Mouse (Mus musculus): ENCODE results near the gene Tfdp2.

Gene Tfdp2

DNA sequence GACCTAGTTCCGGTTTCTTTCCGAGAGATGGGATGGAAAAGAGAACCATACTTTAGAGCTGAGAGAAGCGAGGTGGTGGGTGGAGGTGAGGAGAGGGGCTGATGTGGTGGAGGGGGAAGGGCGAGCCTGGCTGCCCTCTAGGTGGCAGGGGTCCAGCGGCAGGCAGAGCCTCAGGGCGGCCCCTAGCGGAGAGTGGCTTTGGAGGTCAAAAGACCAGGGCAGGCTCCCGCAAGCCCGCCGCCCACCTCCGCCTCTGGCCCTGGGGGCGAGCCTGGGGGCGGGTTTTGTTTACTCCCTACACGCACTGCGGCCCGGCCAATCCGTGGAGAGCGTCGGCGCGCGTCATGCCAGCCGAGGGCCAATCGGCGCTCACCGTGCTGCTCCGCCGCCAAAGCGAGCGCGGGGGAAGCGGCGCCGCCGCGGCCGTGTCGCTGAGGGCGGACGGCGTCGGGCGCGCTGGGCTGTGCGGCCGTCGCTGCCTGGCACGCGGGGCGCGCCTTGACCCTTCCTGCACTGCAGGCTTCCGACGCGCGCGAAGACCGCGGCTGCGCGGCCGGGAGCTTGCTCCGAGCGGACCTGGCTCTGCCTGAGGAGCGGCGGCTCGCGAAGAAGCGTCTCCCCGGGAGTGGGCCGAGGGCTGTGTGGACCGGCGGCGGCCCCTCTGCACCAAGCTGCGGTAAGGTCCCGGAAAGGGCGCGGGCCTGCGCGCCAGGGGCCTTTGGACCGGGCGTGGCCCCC lies at the start of gene Tfdp2:
Gene Tfdp2 (plus strand): TSS at position 391 of the 738 bp plus-strand sequence.
- peak; percentile 8; the same call in 1 of the 2 replicates for TF ChIP-seq GATA4 (IDR thresholded peaks at IDR 0.05; ENCODE audit: insufficient replicate concordance, low read length)

DNA sequence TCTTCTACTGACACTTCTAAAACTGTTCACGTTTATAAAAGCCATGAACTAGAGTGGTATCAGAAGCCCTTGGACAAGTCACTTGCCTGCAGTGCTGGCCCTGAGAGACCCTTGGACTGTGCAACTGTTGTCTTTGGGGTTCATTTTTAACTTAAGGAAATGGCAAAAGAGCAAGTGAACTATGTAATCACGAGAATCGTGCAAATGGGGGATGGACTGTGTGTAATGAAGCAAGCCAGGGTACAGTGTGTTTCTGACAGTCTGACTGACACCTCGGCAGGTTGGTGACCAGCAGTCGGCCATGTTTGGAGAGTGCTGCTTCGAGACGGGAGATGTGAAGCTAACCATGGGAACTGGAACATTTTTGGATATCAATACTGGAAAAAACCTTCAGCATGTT lies 43.3 kb upstream of the Tfdp2 start:
- no peak for TF ChIP-seq GATA4 (IDR thresholded peaks at IDR 0.05; ENCODE audit: insufficient replicate concordance, low read length)

DNA sequence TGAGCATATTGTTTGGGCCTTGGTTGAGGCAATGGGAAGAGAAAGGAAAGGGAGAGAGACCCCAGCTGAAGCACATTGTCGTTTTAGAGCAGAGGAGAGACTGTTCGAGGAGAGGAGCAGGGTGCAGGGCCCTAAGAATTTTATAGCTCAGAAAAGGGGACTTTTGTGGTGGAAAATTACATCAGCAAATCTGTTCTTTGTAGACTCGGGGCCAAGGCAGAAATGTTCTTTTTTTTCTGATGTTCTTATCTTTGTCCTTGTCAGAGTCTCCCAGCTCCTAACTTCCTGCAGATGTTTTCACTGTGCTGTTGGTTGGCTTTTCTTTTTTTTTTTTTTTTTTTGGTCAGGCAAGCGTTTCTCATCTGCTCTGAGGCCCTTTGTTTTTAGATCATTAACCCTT lies 37.6 kb upstream of the Tfdp2 start:
- TF ChIP-seq GATA4 (IDR thresholded peaks at IDR 0.05; ENCODE audit: insufficient replicate concordance, low read length): 0 out of 2 replicates have a peak, but pooled peaks have one; percentile 40

DNA sequence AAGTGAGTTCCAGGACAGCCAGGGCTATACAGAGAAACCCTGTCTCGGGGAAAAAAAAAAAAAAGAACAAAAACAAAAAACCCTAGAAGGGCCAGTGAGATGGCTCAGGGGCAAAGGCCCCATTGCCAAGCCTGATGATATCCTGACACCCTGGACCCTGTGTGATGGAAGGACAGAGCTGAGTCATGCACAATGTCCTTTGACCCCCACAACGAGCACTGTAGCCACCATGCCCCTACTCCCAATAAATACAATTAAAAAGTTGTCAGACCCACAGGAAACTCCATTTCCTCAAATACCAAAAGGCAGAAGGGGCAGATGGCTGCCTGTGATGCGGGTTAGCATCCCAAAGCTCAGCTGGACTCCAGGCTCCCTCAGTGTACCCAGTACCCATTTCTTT lies 37.0 kb upstream of the Tfdp2 start:
- TF ChIP-seq GATA4 (IDR thresholded peaks at IDR 0.05; ENCODE audit: insufficient replicate concordance, low read length): no peak

DNA sequence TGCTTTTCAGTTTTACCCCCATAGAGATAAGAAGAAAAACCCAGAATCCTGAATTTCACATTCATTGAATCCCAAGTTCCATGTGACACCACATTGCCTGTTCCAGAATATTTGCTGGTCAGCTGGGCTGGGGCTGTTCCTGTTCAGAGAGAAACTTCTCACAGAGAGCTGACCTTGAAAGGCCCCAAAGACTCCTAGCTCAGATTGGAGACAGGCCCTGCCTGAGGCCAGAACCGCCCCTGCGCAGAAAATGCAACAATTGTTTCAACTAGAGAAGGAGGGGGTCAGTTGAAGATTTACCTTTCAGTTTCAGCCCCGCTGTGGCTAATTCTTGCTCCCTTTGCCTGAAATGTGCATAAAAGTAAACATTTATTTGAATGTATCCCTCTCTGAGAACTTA lies 35.3 kb upstream of the Tfdp2 start:
- TF ChIP-seq GATA4 (IDR thresholded peaks at IDR 0.05; ENCODE audit: insufficient replicate concordance, low read length): no peak

DNA sequence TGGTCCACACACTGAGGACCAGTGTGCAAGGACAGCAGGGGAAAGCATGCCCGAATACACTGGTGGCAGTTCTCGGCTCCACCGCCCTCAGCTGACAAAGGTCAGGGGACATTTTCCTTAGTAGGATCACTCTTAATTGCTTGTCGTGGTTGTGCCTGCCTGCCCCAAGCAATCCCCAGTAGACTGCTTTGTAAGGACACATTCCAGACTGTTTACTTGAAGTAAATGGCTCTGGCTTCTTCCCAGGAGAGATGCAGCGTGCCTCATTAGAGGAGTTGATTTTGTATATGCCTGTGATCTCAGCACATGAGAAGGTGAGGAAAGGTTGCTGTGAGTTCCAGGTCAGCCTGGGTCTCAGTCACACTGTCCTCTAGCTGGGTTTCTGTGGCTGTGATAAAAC lies 33.7 kb upstream of the Tfdp2 start:
- no peak for TF ChIP-seq GATA4 (IDR thresholded peaks at IDR 0.05; ENCODE audit: insufficient replicate concordance, low read length)

DNA sequence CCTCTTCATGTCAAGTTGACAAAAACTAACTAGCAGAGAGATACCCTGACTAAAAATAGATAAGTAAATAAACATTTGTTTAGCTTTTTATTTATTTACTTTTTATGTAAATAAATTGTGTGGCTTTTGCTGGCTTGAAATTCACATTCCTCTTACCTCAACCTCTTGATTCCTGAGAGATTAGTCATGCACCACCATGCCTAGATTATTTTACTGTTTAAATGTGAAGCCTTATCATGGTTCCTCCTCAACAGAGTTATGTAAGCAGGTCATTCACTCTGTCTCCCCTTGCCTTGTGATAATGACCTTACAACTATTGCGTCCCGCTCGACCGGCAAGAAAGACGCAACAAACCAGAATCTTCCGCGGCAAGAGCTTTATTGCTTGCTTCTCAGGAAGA lies 32.6 kb upstream of the Tfdp2 start:
- TF ChIP-seq GATA4 (IDR thresholded peaks at IDR 0.05; ENCODE audit: insufficient replicate concordance, low read length): no peak

DNA sequence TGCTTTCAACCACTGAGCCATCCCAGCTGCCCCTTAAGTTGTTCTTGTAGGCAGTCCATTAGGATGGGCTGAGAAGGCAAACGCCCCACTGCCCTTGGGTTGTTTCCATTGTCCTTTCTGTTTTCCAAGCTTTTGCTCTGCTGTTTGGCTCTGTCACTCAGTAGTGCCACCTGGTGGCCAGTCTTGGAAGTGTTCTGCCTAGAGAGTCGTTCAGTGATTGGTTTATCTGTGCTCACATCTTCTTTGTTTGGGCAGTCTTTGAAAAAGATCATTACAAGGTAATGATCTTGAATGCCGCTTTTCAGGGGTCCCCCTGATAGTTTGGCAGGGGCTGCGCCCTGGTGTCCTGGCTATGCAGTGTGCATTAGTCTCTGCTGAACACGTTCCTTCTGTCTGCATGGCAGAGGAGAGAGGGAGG lies 28.9 kb upstream of the Tfdp2 start:
- no peak for TF ChIP-seq GATA4 (IDR thresholded peaks at IDR 0.05; ENCODE audit: insufficient replicate concordance, low read length)

DNA sequence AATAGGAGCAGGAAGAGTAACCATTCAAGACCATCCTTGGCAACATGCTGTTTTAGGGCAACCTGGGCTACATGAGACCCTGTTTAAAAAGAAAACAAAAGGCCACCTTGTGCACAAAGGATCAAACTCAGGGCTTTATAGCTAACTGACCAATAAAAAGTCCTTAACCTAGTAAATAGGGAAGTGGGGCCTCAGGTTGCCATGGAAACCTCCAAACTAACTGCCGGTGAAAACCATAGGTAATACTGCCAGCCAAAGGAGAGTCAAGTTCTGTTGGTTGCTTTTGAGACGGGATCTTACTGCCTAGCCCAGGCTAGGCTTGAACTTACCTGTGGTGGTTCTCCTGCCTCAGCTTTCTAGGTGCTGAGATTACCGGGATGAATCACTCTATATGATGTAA lies 25.5 kb upstream of the Tfdp2 start:
- TF ChIP-seq GATA4 (IDR thresholded peaks at IDR 0.05; ENCODE audit: insufficient replicate concordance, low read length): no peak

DNA sequence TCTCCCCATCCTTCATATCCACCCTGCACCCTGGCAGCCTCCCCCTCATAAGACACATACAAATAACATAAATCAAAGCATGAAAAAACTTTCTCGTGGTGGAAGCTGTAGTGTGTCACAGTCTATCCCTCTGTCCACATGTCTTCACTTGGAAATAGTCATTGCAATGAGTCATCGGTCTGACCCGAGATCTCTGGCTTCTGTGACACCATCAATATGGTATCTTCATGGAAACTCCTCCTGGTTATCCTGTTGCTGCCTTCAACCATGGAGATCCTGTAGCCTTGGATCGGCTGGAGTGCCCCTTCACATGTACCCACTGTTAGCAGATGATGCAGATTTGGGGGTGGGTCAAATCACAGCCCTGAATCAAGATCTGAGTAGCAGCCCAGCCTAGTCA lies 11.2 kb upstream of the Tfdp2 start:
- TF ChIP-seq GATA4 (IDR thresholded peaks at IDR 0.05; ENCODE audit: insufficient replicate concordance, low read length): no peak

DNA sequence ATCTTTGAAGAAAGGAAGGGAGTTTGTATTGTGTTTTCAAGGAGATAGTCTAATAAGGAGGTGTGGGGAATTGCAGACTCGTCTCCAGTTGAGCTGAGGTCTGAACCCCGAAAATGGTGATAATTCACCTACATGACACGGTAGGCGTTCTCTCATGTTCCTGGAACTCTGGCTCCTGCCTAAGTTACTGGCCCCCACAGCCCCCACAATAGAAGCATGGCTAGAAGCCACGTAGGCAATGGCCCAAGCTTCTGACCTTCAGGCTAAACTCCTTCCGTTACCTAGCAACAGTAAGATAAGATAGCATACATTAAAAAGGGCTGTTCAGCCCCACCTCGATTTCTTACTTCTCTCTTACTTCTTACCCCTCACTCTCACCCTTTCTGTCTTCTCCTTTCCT lies 9.4 kb upstream of the Tfdp2 start:
- no peak for TF ChIP-seq GATA4 (IDR thresholded peaks at IDR 0.05; ENCODE audit: insufficient replicate concordance, low read length)

DNA sequence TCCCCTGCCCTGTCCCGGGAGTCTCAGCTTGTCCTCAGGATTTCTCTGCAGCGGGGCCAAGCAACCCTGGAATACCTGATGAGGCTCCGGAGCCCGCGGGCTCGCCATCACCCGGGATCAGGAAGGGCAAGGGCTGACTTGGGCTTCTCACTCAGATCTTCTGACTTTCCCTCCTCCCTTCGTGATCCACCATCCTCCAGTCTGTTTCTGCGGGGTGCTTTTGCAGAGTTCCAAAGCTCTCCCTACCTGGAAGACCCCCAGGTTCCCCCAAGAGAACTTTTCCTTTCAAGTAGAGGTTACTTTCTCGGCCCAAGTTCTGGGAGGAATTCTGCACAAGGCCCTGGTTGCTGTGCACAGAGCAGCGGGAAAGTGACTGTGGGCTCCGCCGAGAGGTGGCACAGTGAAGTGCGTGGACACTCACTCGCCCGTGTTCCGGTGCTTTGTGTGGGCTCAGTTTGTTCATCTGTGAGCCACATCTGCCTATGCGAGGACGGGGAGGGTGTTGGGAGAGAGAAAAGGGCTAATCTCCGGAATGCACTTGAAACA lies 634 bp downstream of the Tfdp2 start:
- no peak for TF ChIP-seq GATA4 (IDR thresholded peaks at IDR 0.05; ENCODE audit: insufficient replicate concordance, low read length)

DNA sequence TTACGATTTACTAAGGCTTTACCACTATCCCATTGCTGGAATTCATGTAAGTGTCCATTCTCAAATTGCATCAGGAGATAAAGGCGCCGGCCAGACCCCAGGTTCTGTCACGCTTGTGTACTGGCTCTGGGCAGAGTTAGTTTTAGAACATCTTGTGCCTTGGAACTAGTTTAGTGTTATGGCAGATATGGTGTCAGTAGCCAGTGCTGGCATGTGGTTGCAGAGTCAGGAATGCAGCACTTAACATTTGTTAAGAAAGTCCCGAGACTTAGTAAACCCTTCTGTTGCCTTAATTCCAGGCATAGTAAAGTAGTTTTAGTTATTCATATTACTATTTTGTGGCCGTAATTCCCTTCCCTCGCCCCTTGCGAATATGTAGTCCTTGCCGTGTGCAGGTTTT lies 1.7 kb downstream of the Tfdp2 start:
- no peak for TF ChIP-seq GATA4 (IDR thresholded peaks at IDR 0.05; ENCODE audit: insufficient replicate concordance, low read length)

DNA sequence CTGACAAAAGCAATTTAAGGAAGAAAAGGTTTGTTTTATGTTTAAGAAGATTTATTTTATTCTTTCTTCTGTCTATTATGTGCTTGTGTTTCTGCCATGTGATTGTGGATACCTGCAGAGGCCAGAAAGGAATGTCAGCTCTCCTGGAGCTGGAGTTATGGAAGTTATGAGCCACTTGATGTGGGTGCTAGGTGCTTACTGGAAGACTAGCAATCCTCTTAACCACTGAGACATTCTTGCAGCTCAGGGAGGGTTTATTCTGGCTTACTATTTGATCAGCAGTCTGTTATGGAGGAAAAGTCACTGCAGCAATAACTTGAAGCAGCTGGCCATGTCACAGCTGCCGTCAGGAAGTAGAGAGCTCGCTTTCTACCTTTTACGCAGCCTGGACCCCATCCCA lies 7.6 kb downstream of the Tfdp2 start:
- TF ChIP-seq GATA4 (IDR thresholded peaks at IDR 0.05; ENCODE audit: insufficient replicate concordance, low read length): no peak

DNA sequence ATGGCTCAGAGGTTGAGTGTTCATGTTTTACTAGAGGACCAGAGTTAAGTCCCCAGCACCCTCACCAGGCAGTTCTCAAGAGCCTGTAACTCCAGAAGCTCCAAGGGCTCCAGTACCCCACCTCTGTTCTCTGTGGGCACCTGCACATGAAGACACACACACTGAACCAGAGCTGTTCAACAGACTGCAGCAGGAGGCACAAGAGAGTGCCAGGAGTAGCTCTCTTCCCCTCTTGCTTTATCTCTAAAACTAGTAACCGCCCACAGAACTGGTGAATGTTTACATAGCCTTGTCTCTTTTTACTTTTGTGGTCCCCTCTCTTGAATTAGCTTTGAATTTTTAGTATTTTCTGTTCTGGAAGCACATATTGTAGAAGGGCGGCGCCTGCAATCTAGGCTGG lies 11.4 kb downstream of the Tfdp2 start:
- no peak for TF ChIP-seq GATA4 (IDR thresholded peaks at IDR 0.05; ENCODE audit: insufficient replicate concordance, low read length)

DNA sequence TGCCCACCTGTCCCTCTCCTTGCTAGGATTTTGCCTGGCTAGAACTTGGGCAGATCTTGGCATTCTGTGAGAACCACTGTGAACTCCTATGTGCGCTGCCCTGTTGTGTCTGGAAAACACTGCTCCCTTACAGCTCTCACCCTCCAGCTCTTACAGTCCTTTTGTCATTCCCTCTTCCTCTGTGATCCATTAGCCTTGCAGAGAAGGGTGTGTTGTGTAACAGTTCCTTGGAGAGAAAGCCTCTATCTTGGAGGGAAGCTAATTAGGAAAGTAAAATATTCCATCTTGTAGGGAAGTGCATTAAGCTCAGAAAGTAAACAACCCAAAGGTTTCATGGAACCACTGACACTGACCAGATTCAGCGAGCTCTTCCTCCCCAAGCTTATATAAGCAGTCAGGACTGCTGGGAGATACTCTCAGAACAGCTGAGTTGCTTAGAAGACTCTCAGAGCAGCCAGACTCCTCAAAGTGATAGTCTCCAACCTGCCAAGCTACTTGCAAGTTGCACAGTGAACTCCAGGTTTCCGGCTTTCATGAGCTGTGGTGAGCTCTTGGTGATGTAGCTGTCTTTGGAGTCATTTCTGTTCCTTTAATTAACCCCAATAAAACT lies 17.1 kb downstream of the Tfdp2 start:
- no peak for TF ChIP-seq GATA4 (IDR thresholded peaks at IDR 0.05; ENCODE audit: insufficient replicate concordance, low read length)
